Mouse (Mus musculus): ENCODE data around the gene Zswim5.

Gene Zswim5

DNA sequence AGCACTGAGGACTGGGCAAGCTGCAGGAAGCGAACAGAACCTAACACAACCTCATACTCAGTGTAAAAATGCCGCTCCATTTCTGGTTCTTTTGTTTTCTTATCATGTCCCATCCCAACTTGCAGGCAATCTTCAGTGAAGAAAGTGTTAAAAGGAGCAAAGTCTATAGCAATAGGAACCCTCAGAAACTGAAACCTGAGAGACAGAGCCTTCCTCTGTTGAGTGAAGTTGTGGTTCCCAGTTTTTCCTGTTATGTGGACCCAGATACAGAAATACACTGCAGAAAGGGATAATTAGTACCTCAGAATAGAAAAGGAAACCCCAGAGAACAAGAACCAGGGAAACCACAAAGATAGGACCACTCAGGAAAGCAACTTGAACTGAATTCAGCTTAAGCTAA lies 36.1 kb downstream of the Zswim5 start:
- DNase-seq (ENCODE audit: low read depth, low spot score): no peak

GRCm38 (mm10) chr4:116928006-116928651 lies 51.0 kb downstream of the Zswim5 start:
- no peak for DNase-seq (ENCODE audit: low read depth, low spot score)

DNA sequence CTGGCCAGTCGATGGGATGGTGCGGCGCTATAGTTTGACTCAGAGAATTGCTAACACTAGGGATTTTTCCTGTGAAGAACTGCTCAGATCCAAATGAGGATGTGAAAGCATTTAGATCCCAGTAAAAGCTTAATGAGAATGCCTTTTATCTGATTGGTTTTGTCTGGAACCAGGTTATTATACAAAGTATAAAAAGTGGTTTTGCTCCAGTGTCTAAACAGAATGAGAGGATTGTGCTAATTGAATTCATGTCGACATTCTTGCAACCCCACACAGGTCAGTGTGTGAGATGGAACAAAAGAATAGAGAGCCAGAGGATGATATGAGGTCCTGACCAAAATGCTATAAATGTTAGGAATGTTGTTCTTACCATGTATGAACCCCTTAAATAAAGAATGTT lies 62.4 kb downstream of the Zswim5 start:
- no peak for DNase-seq (ENCODE audit: low read depth, low spot score)

- DNase-seq (ENCODE audit: low read depth, low spot score): peak; percentile 18
These were observed 65.5 kb downstream of the Zswim5 start for GRCm38 (mm10) chr4:116942695-116943094.

DNA sequence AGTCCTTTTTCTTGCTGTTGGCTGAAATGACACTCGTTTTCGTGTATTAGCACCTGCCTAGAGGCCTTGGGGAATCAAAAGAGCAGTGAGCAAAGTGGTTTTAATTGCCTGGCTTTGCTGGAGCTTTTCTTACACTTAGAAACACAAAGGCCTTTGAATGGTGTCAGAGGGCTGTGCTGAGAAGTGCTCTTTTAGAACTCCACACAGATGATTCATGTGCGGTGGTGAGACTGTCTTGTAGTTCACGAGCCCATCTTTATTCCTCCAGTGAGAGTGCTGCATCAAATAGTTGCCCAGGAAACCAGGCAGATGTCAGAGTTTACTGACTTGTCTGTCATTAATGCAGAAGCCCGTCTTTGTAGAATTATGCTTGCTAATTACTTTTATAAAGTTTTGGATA lies 66.9 kb downstream of the Zswim5 start:
- peak; percentile 50 for DNase-seq (ENCODE audit: low read depth, low spot score)

DNA sequence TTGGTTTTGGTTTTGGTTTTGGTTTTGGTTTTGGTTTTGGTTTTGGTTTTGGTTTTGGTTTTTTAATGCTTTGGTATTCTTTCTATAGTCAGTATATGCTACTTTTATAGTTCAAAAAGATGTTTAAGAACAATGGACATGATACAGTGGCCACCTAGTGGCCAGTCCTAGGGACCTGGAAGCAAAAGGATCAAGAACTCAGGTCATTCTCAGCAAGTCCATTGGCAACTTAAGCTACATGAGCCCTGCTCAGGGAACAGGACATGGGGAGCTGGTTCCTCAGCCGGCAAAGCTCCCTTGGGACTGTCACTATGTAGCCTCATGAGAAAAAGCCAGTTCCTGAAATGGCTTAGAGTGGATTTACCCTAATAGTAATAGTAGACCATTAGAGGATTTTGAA lies 74.5 kb downstream of the Zswim5 start:
- DNase-seq (ENCODE audit: low read depth, low spot score): peak; percentile 27

GRCm38 (mm10) chr4:116954951-116955350 lies 77.8 kb downstream of the Zswim5 start:
- no peak for DNase-seq (ENCODE audit: low read depth, low spot score)

- DNase-seq (ENCODE audit: low read depth, low spot score): no peak
These were observed 99.3 kb downstream of the Zswim5 start for GRCm38 (mm10) chr4:116976503-116976902.

GRCm38 (mm10) chr4:116985681-116986080 lies 108.5 kb downstream of the Zswim5 start:
- no peak for DNase-seq (ENCODE audit: low read depth, low spot score)

DNA sequence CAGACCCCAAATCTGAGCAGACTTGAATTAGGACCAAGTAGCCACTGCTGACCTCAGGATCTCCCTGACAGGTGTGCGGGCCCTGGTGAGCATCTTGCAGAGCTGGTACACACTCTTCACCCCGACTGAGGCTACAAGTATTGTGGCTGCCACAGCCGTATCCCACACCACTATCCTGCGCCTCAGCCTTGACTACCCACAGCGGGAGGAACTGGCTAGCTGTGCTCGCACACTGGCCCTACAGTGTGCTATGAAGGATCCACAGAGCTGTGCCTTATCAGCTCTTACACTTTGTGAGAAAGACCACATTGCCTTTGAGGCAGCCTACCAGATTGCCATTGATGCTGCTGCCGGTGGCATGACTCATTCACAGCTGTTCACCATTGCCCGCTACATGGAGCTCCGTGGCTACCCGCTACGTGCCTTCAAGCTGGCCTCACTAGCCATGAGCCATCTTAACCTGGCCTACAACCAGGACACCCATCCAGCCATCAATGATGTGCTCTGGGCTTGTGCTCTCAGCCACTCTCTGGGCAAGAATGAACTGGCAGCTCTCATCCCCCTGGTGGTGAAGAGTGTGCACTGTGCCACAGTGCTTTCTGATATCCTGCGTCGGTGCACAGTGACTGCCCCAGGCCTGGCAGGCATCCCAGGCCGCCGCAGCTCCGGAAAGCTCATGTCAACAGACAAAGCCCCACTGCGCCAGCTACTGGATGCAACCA lies 109.4 kb downstream of the Zswim5 start:
- peak; percentile 54 for DNase-seq (ENCODE audit: low read depth, low spot score)

DNA sequence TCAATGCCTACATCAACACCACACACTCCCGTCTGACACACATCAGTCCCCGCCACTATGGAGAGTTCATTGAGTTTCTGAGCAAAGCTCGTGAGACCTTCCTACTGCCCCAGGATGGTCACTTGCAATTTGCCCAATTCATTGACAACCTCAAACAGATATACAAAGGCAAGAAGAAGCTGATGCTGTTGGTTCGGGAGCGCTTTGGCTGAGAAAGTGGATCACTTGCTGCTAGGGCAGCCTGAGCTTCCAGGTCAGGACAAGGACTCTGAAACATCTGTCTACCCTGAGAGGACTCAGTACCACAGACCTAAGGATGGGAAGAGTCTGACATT lies 109.9 kb downstream of the Zswim5 start:
- DNase-seq (ENCODE audit: low read depth, low spot score): no peak

DNA sequence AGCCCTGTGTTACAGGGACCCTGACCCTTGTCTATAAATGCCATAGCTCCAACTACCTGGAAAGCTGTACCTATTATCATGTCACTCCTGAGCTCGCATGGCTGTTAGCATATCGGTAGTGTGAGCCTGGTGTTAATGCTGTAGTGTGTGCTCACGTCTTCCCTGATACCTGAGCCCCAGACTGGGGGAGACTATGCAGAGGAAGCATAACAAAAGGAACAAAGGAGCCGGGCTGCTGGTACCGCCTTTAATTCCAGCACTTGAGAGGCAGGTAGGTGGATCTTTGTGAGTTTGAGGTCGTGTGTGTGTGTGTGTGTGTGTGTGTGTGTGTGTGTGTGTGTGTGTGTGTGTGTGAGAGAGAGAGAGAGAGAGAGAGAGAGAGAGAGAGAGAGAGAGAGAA lies 112.6 kb downstream of the Zswim5 start:
- no peak for DNase-seq (ENCODE audit: low read depth, low spot score)

GRCm38 (mm10) chr4:116991366-116991765 lies 114.2 kb downstream of the Zswim5 start:
- DNase-seq (ENCODE audit: low read depth, low spot score): peak; percentile 85

DNA sequence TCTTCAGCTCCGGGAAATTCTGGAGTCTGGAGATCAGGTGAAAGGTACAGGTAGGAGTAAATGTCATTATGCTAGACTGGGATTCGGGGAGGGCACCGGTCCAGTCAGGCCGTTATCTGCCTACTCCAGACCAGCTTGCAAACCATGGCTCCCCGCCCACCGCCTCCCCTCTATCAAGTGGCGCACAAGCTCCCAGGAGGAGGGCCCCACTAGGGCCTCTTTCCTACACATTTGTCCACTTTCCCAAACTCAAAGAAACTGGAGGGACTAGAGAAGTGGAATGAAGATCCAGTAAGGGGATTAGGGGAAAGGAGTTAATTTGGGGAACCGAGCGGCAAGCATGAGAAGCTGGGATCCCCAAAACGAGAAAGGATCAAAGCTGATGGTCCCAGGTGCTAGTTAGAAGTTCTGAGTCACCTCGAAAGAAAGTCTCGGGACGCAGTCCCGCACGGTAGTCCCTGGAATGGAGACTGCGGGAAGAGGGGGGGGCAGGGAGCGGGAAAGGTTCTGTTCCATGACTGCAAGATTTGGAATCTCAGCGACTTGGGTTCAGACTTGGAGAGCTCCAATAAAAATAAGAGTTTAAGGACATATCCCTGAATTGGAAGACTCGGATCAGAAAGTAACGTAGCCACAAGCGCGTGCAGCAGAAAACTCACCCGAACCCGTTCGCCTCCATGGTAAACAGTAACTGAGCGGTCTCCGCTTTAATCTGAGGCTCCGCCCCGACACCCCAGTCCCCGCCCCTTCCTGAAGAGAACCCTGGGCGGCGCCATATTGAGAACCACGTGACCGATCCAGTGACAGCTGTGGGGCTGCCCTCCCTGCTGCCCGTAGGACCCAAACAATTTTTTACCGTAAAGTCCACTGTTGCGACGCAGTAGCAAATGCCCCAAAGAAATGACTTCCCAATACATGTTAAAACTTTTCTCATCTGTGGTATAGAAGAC lies 116.8 kb downstream of the Zswim5 start, which contains the start of gene Urod:
TSS of gene Urod (minus strand) at position 742 of the 950 bp plus-strand sequence.
- DNase-seq (ENCODE audit: low read depth, low spot score): peak; percentile 95

GRCm38 (mm10) chr4:116995131-116995797 lies 118.1 kb downstream of the Zswim5 start, which contains the start of gene Hectd3:
TSS of gene Hectd3 (plus strand) at chr4:116995317.
- peak; percentile 72 for DNase-seq (ENCODE audit: low read depth, low spot score)

- peak; percentile 54 for DNase-seq (ENCODE audit: low read depth, low spot score)
These were observed 118.6 kb downstream of the Zswim5 start for GRCm38 (mm10) chr4:116995798-116996135.

- no peak for DNase-seq (ENCODE audit: low read depth, low spot score)
These were observed 122.5 kb downstream of the Zswim5 start for GRCm38 (mm10) chr4:116999513-117000154.

DNA sequence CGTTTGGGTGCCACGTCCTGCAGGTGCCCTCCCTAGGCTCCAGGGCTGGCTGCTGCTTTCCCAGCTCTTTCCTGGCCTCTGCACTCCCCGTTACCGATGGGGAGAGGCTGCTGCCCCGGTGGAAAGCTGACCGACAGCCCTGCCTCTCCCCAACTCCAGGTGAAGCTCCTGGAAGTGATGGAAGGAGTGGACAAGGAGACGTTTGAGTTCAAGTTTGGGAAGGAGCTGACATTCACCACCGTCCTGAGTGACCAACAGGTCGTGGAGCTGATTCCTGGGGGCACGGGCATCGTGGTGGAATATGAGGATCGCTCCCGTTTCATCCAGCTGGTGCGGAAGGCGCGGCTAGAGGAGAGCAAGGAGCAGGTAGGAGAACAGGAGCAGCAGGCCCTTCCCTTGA lies 124.8 kb downstream of the Zswim5 start:
- DNase-seq (ENCODE audit: low read depth, low spot score): no peak

DNA sequence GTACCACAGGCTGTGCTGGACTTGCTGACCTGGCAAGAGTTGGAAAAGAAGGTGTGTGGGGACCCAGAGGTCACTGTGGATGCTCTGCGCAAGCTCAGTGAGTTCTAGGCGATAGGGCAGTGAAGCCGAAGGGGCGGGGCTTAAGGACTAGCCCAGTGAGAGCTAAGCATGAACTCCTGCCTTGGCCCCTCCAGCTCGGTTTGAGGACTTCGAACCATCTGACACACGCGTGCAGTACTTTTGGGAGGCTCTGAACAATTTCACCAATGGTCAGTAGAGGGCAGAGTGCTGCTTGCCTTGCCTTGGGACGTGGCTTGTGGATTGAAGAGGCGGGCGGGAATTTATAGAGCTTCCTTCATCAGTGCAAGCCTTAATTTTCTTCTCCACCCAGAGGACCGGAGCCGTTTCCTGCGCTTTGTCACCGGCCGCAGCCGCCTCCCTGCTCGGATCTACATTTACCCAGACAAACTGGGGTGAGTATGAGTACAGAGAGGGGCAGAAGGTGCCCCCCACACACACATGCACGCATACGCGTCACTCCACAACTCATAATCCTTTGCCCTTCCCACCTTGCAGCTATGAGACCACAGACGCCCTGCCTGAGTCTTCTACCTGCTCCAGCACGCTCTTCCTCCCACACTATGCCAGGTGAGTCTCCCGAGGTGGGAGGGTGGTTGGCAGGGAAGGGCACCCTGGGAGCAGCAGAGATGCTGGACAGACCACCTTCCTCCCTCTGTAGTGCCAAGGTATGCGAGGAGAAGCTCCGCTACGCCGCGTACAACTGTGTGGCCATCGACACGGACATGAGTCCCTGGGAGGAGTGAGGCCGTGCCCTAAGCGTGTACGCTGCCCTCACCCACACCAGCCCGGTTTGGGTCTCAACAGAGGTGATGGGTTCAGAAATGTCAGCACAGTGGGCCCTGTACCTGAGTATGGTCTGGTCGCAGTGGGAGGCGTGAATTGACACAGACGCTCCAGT lies 125.7 kb downstream of the Zswim5 start:
- peak; percentile 78 for DNase-seq (ENCODE audit: low read depth, low spot score)

GRCm38 (mm10) chr4:117004649-117005048 lies 127.5 kb downstream of the Zswim5 start:
- no peak for DNase-seq (ENCODE audit: low read depth, low spot score)
